Mouse (Mus musculus): ENCODE results near the gene Sec24c.
"Not testable (repeated sequence)": the region's sequence is repeated elsewhere in the genome, so short reads cannot be mapped to it uniquely, and the experiment has no call there.

Sec24c gene

DNA sequence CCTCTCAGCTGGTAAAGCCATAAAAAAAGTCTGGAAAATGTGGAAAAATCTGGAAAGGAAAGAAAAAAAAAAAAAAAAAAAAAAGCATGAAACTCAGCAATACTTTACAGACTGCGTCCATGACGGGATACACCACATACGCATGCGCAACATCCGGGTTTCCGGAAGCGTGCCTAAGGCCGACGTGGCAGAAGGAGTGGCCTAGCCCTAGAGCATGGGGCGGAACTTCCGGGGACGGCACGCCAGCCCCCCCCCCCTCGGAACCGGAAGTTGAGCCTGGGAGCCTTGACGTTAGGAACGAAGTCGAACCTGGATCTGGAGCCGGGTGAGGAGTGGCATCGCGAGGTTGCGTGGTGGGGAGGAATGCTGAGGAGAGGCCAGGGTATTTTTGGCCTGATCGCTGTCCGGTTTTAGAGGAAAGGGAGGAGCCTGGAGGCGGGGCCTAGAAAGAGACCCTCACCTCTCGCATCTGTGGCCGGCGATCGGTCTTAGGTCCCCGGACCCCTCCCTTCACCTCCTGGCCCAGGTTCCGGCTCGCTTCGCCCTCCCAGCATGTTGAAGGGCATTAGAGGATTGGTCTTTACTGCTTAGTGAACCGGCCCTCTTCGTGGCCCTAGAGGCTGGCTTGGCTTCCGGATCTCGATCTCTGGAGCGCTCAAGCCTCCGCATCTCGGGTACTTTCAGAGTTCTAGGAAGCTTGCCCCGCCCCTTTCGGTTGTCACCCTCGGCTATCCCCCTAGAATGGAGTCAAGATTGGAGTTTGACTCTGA, at the start of gene Sec24c:
Sec24c (plus strand) TSS at position 245 of the 770 bp plus-strand sequence.
- peak; percentile 99 for DNase-seq

DNA sequence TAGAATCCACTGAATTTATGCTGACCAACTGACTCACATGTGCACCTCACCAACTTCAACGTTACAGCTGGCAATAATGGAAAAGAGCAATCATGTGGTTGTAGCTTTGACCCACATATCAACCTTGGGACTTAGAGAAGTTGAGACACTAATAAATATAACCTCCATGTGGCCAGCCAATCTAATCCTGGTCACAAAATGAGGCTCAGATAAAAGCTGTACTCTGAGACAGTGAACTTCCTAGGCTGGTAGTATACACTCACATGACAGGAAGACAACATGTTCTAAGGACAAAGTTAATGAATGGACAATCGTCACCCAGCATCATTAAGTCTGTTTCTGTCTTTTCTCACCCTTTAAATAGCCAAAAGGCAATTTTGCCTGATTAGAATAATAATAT, 47.7 kb upstream of the Sec24c start:
- DNase-seq: no peak

DNA sequence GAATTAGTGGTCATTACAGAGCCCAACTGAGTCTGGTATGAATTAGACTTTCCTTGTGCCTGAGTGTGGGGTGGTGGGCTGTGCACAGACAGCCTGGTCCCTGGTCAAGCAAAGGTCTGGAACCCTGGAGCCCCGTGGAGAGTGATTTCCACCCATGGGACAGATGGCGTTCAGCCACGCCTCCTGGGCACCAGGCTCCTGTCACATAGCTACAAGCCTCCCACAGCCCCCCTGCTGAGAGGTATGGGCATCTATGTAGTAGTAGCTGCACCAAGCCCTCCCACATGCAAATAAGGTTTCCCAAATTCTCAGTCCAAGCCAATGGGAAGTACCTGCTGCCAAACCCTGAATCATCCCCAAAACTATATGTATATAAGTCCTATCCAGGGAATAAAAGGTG, 47.1 kb upstream of the Sec24c start:
- DNase-seq: peak; percentile 29 to 44

DNA sequence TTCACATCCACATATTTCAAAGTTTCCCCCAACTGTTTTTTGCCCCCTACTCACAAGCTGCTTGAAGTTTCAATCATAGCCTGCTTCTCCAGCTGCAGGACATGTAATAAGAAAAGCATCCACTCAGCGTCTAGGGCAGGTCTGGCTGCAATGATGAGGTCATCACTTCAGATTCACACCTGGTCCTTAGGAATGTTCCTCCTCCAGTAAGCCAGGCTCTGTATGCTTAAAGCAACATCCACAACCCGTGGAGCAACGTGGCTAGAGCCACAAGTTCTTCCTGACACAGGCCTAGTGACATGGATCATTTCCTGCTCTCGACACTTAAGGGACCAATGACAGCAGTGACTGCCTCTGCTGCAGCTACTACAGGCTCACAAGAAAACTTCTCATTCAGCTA, 42.9 kb upstream of the Sec24c start:
- no peak for DNase-seq

DNA sequence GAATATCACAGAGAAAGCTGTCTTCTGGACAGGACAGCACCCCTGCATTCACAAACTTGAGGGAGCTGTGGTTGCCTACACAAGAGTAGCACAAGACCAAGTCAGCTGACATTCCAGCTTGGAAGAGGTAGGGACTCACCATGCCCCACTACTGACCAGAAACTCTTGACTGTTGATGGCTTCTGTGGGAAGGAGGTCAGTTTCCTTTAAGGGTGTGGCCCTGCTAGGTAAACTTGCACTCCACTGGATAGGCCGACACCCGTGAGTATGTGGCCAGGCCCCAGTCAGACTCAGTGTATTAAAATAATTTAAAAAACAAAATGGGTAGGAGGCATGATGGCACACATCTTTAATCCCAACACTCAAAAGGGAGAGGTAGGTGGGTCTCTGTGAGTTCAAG, 38.6 kb upstream of the Sec24c start:
- DNase-seq: no peak

DNA sequence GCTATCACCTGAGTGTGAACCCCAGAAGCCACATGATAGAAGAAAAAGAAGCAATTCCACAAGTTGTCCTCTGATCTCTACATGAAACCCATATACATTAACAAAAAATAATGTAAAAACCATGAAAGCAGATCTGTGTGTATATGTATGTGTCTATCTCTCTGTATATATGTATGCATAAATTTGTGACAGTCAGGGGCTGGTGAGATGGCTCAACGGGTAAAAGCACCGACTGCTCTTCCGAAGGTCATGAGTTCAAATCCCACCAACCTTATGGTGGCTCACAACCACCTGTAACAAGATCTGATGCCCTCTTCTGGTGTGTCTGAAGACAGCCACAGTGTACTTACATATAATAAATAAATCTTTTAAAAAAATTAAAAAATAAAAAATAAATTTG, 37.1 kb upstream of the Sec24c start:
- not testable (repeated sequence) for DNase-seq

DNA sequence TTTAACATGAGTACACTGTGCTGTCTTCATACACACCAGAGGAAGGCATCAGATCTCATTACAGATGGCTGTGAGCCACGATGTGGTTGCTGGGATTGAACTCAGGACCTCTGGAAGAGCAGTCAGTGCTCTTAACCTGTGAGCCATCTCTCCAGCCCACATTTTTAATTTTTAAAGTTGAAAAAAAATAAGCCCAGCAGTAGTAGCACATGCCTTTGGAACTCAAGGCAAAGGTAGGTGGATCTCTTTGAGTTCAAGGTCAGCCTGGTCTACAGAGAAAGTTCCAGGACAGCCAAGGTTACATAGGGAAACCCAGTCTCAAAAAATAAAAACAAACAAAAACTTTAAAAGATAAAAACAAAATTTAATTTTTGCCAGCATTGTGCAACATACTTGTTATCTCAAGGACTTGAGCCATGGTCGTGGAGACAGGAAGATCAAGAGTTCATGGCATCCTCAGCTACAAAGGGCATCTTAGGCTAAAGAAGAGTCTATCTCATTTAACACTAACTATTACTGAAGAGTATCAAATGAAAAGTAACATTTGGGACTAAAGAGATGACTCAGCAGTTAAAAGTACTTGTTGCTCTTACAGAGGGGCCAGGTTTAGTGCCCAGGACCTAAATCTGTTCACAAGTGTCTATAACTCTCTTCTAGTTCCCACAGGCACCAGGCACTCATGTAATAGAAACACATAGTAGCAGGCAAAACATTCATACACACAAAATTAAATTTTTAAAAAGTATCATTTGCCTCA, 36.1 kb upstream of the Sec24c start:
- DNase-seq: no peak

DNA sequence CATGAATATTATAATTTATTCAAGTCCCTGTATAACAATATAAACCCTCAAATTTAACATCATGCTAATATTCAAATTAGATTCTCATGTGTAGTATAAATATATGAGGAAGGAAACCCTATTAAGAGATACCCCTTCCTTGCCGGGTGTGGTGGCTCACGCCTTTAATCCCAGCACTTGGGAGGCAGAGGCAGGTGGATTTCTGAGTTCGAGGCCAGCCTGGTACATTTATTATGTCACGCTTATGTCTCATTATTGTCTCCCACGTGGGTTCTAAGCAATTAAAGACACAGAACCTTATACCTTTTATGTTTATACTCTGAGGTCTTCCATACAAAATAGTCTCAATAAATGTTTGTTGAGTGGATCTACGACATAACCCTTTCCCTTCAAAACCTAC, 35.4 kb upstream of the Sec24c start:
- no peak for DNase-seq

DNA sequence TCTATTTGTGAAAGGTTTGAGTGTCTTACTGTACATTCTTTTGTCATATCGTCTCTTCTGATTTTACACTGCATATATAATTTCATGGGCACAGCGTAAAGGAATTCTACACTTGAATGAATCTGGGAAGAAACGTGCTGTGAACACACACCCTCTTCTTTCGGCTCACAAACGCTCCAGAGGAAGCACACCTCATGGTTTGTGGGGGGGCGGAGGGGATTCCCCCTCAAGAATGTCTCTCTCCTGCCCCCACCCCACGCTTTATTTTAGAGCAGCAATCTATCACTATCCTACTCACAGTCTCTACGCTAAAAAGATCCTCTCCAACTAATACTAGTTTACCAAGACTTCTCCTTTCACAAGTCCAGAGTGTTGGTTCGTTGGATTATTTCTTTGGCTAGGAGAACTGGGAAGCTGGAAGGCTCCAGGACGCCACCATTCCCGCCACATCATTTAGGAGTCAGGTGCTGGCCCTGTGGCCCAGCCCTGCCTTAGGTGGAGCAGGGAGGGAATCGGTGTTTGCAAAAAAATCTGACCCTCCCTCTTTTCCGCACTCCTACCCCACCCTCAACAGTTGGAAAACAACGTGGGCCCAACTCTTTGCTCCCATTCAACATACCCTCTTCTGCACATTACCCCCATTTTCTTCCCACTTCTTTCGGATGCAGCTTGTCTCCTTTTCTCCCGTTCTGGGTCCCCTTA, 34.0 kb upstream of the Sec24c start:
- peak; percentile 17 to 31 for DNase-seq

DNA sequence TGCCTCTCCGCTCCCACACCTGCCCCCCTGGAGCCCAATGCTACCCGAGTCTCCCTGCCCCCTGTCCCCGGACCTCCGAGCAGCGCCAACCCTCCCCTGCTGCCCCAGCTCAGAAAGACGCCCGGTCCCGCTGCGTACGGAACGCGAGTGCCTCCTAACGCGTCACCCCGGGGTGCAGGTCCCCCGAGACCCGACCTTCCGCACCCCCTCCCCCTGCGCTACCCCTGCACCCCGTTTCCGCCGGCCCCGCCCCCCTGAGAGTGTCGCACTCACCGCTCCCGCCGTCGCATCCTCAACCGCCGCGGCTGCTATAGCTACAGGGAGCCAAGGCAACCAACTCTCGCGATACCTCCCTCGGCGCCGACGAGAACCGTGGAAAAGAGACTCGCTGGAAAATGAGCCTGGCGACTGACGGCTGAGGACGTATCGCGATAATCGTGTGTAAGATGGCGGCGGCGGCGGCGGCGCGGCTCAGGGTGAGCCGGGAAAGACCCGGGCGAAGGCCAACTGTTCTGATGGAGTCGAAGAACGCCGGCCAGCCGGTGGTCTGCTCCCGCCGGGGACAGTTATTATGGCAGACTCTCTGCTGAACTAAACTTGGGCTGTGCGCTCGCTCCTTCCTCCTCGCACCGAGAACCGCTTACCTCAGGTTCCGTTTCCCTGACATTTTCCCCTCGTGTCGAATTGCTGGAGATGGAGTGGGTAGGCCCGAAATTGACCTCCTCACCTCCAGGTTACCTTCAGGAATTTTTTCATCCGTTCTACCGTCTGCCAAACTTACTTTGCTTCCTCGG, 33.3 kb upstream of the Sec24c start, which contains the start of gene Usp54:
Usp54 (minus strand) TSS at position 420 of the 794 bp plus-strand sequence.
- DNase-seq: peak; percentile 97 to 98

DNA sequence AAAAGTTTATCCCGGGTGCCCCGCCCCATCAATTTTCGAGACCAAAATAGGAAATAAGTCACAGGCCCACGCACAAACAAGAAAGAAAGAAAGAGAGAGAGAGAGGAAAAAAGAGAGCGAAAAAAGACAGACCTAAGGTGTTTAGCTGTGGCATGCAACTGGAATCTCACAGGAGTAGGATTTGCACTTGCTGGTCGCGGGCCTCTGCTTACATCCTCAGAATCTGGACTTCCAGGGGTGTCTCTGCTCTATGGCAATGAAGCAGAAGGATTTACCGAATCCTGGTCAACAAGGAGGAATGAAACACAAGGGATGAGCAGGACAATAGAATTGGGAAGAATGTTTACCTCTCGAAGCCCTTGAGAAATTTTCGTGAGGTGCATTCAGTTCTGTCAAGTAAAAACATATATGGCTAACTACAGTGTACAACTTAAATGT, 32.7 kb upstream of the Sec24c start:
- no peak for DNase-seq

DNA sequence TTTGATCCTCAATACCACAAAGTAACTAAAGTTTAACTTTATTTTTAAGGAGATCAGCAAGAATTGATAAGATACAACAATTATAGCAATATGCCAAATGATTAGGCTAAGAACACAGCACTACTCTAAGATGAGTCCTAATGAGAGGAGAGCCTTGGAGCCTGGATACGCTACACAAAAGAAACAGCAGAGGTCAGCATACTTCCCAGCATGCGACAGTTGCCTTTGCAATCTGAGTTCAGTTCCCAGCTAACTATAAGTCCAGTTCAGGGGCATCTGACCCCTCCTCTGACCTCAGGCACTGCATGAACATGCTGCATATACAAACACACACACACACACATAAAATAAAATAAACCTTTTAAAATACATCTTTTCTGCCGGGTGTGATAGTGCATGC, 28.6 kb upstream of the Sec24c start:
- no peak for DNase-seq

DNA sequence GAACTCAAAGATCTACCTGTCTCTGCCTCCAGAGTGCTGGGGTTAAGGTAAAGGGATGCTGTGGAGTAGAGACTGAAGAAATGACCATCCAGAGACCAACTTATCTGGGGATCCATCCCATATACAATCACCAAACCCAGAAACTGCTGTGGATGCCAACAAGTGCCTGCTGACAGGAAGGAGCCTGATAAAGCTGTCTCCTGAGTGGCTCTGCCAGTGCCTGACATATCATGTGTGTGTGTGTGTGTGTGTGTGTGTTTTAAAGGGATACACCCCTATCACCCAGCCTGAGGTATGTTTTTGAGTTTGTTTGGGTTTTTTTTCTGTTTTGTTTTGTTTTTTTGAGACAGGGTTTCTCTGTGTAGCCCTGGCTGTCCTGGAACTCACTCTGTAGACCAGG, 27.7 kb upstream of the Sec24c start:
- DNase-seq: no peak

DNA sequence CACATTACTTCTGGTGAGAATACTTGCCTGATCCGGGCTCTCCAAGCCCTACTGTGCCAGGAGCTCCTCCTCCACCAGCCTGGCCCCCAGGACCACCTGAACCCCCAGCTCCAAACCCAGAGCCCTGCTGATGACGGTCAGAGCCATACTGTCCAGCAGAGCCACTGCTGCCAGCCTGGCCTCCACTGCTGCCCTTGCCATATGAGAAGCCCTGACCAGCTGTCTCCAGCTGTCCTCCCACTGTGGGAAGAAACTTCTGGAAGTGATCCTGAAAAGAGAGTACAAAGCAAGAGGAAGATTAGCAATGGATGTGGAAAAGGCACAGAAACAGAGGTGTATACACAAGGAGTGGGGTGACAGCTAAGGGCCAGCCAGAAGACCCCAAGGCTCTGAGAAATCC, 23.1 kb upstream of the Sec24c start:
- DNase-seq: no peak

DNA sequence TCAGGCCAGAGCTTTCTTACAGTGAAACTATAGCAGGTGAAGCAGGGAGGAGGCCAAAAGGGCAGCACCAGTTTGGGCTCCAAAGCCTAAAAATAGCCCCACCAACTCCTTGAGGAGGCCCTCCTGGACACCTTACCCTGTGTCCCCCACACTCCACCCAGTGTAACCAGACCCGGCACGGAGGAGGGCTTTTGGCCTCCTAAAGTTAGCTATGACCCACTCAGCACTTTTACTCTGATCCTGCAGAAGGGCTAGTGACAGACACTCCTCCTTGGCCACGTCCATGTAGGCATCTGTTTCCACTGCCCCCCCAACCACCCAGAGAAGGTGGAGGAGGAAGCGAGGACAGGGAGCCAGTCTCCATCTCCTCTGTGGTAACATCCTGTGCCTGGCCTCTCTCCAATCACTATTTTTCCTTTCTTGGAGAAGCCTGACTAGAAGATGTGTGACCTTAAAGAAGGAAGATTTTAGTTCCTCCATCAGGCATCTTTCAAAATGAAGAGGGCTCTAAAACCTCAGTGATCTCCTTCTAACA, 22.3 kb upstream of the Sec24c start:
- no peak for DNase-seq

DNA sequence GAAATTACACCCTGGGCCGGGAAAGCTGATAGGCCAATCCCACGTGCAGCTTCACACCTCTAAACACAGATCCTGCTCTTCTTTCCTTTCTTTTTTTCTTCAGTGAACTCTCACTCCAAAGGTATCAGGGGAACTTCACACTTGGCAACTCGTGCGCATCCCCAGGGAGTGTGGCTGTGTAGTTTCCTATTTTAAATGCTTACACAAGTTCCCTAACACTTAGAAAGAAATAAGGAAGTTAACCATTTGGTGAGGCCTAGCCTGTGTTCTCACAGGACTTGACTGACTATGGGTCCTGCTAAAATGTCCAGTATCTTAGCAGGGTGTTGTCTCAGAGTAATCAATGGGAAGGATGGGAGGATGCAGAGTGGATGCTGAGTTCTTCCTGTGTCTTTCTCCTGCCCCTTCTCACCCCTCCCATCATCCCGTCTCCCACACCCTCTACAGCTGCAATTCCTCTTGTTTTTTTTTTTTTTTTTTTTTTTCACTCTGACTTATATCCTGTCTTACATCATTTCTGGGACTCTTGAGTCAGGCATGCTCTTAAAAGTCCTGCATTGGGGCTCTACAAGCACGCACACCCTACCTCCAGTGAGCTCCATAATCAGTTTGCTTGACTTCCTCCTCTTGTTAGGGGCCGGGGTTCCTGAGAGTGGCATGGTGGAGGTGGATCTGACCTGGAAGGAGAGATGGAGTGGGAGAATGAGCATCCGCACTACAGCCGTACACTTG, 19.3 kb upstream of the Sec24c start:
- DNase-seq: no peak

DNA sequence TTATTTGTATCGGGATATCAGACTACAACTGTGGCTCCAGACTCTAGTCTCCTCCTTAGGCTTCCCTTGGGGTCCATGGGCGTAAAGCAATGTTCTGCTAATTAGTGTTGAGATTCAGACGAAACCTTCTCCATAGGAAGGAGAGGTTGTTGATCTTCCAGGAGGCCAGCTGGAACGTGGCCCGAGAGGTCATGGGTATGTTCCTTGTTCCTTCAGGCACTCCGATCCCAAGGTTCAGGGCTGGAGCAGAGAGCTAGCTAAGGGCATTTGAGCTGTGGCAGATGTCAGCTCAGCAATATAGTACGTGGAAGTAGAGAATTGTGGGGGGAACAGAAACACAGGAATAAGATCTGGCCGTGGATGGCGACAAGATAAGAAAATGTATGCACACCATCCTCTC, 18.4 kb upstream of the Sec24c start:
- DNase-seq: no peak

DNA sequence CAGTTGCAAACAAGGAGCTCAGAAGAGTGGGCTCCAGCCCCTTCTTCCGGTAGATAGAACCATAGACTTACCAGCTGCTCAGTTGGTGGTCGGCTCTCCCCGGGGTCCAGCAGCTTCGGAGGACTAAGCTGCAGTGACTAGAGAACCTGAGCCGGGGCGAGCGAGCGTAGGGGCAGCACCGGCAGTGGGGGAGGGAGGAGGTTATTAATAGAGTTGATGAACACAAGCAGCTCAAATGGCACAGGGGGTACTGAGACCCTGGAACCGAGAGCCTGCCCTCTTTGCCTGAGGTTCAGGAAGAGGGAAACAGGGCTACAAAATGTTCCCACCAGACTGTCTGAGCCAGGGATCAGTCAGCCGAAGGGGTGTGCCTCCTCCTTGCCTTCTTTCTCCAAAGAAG, 17.7 kb upstream of the Sec24c start, which contains the start of gene Myoz1:
Myoz1 (minus strand) TSS at position 180 of the 400 bp plus-strand sequence.
- no peak for DNase-seq

DNA sequence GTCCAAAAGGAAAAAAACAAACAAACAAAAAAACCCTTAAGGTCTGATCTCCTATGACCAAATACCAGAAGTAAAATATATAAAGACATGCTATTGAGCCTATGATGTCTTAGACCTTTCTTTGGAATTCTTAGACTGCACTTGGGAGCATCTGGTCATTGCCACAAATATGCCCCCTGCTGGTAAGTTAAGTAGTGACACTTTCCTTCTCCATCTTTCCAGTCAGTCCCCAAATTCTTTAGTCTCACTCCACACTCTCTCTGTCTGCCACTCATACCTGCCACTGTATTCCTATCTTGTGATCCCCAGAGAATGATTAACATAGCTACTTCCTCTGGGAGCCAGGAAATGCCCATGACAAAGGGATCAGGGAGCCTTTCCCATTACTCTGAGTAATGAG, 15.8 kb upstream of the Sec24c start:
- DNase-seq: peak in 1 of 2 experiments; percentile 40

DNA sequence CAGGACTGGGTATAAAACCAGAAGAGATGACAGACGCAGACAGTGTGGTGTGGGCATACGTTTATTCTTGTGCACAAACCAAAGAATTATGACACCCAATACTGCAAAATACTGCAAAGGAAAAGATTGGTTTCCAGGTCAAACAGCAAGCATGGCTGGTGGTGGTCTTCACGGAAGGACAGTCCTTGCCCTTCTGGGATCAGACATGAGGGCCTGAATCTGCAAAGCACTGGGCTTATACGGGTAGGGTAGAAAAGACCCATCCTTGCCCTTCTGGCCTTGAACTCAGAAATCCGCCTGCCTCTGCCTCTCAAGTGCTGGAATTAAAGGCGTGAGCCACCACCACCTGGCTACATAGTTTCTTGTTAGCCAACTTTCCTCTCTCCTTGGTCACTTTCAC, 15.2 kb upstream of the Sec24c start:
- DNase-seq: no peak

DNA sequence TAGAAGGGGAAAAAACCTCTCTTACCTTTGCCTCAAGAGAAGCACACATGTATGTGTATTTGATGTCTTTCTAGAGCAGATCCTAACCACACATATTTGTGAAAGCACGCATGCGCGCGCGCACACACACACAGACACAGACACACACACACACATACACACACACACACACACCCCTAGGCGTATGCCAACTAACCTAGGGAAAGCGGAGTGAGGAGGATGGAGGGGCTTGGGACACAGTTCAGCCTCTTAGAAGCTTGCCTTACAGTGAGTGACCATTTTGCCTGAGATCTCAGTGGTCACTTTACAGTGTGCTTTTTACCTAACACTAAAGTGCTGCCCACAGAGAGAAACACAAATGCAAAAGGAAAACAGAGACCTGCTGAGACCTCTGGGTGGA, 14.4 kb upstream of the Sec24c start:
- DNase-seq: no peak

Data from cerebellum, postnatal 36 days (tissue).